Comparison of ENCODE assay signal across 8 mouse cellular contexts in genomic region chr7:45015344-45015956, GRCm38 (mm10). TPM values are rescaled to one million over a fixed set of nuclear protein-coding genes. Genes with fewer than 3 reads are reported as not detected.
DNase-seq lines count a peak whose midpoint lies in the region; ATAC-seq and TF ChIP-seq lines count a peak whose summit lies in the region.

No protein-coding gene starts in this region.

- peak overlapping the region; percentile 100 for H3K27ac ChIP-seq in lung, postnatal 0 days (ENCODE audit: low read length)
- peak overlapping the region; percentile 63 for H3K27ac ChIP-seq in embryonic fibroblast, embryonic 13.5 days (ENCODE audit: insufficient read depth, low read length)
- H3K27ac ChIP-seq in limb, embryonic 13.5 days = peak overlapping the region; percentile 79
- H3K27ac ChIP-seq in olfactory bulb, adult 2 months (ENCODE audit: insufficient read depth, low read depth, low read length) = 0 out of 2 replicates have a peak overlapping the region, but pooled peaks have one; percentile 35

- H3K4me3 ChIP-seq in lung, postnatal 0 days (ENCODE audit: low read depth, low read length) = peak overlapping the region; percentile 75
- peak overlapping the region; percentile 97 for H3K4me3 ChIP-seq in embryonic fibroblast, embryonic 13.5 days (ENCODE audit: insufficient read depth, low read length)
- H3K4me3 ChIP-seq in limb, embryonic 13.5 days = peak overlapping the region; percentile 93
- peak overlapping the region; percentile 77 for H3K4me3 ChIP-seq in olfactory bulb, adult 2 months (ENCODE audit: insufficient read depth, low read depth, low read length)

- no peaks in the 10 kb centered on the region for H3K27me3 ChIP-seq in lung, postnatal 0 days (replicated peaks; ENCODE audit: insufficient read depth, low read length)
- 0 out of 2 replicates have a peak, but pooled peaks cover 2% of the 10 kb centered on the region for H3K27me3 ChIP-seq in limb, embryonic 13.5 days

- peak overlapping the region; percentile 91 for H3K9ac ChIP-seq in lung, postnatal 0 days (replicated peaks; ENCODE audit: low read depth)
- peak overlapping the region; percentile 98 for H3K9ac ChIP-seq in limb, embryonic 13.5 days

- peak overlapping the region; percentile 76 for H3K4me2 ChIP-seq in lung, postnatal 0 days (replicated peaks; ENCODE audit: low read depth, low read length)
- peak overlapping the region; percentile 81 for H3K4me2 ChIP-seq in limb, embryonic 13.5 days (replicated peaks)

- 0 out of 2 replicates have a peak, but pooled peaks cover 5% of the 10 kb centered on the region for H3K4me1 ChIP-seq in lung, postnatal 0 days (ENCODE audit: insufficient read depth, low read depth, low read length)
- H3K4me1 ChIP-seq in embryonic fibroblast, embryonic 13.5 days (ENCODE audit: control insufficient read depth, insufficient read depth, low read length) = no peaks in the 10 kb centered on the region
- H3K4me1 ChIP-seq in limb, embryonic 13.5 days = peaks cover 34% of the 10 kb centered on the region
- peaks cover 14% of the 10 kb centered on the region for H3K4me1 ChIP-seq in olfactory bulb, adult 2 months (ENCODE audit: control insufficient read depth, insufficient read depth, low read length)

- peaks cover 5% of the 10 kb centered on the region; the same call in 1 of the 2 replicates for H3K36me3 ChIP-seq in lung, postnatal 0 days (ENCODE audit: insufficient read depth, low read length)
- peaks cover 36% of the 10 kb centered on the region for H3K36me3 ChIP-seq in limb, embryonic 13.5 days

- no peak for DNase-seq in lung, postnatal 0 days (ENCODE audit: low spot score)
- no peak for DNase-seq in lung, postnatal 25 days (ENCODE audit: low spot score)
- no peak for DNase-seq in frontal cortex, adult 2 months (ENCODE audit: extremely low spot score in 1 of 2, low spot score in 1 of 2)
- DNase-seq in left cerebral cortex, adult 8-10 months (ENCODE audit: low spot score in 2 of 2) = no peak
- DNase-seq in kidney, adult 8-10 months = no peak

- H3K9me3 ChIP-seq in lung, postnatal 0 days (ENCODE audit: low read length) = no peaks in the 10 kb centered on the region
- no peaks in the 10 kb centered on the region for H3K9me3 ChIP-seq in limb, embryonic 13.5 days

- no peak for ATAC-seq in lung, postnatal 0 days
- ATAC-seq in limb, embryonic 13.5 days (ENCODE audit: low FRiP score, low read depth) = no peak

- no peak for TF ChIP-seq EP300 in lung, postnatal 0 days (IDR thresholded peaks at IDR 0.05)

- no peak for TF ChIP-seq CTCF in lung, postnatal 0 days (IDR thresholded peaks at IDR 0.05)
- no peak for TF ChIP-seq CTCF in embryonic fibroblast, embryonic 13.5 days (IDR thresholded peaks at IDR 0.05; ENCODE audit: borderline replicate concordance, insufficient read depth, low read length)
- TF ChIP-seq CTCF in olfactory bulb, adult 2 months (IDR thresholded peaks at IDR 0.05; ENCODE audit: insufficient read depth, low read depth, low read length) = no peak

- 1% methylated on average over 20 of the region's 20 CpGs for WGBS in lung, postnatal 0 days
- under 1% methylated on average over 20 of the region's 20 CpGs for WGBS in limb, embryonic 13.5 days
- WGBS in olfactory bulb, adult 2 months = under 1% methylated on average over 20 of the region's 20 CpGs

- peak; percentile 55 for TF ChIP-seq POLR2A in embryonic fibroblast, embryonic 13.5 days (IDR thresholded peaks at IDR 0.05; ENCODE audit: low read depth, low read length)
- no peak for TF ChIP-seq POLR2A in olfactory bulb, adult 2 months (IDR thresholded peaks at IDR 0.05; ENCODE audit: insufficient read depth, low read depth, low read length)

RNA-seq across cellular contexts. Expression of gene Scaf1, which starts 0.7 kb away (rescaled TPM):
- 18.1 and 20.5 TPM in 2 replicates for polyA plus RNA-seq in lung, postnatal 0 days (2015; fragmentation: Nextera tagmentation; extraction: Ambion mirVana)
- polyA plus RNA-seq in embryonic fibroblast, embryonic 13.5 days (2011; ENCODE audit: insufficient read length, low read depth, missing spikeins) = 75.4 and 79.8 TPM in 2 replicates
- 38.6 and 40.7 TPM in 2 replicates for polyA plus RNA-seq in limb, embryonic 13.5 days (2015; fragmentation: Nextera tagmentation; extraction: Ambion mirVana)
- not detected in 2 replicates for polyA plus RNA-seq in olfactory bulb, adult 2 months (2012; ENCODE audit: insufficient read depth, insufficient read length, low replicate concordance, missing spikeins)
- 126 and 127 TPM in 2 replicates for polyA plus RNA-seq in frontal cortex, adult 2 months (2012; rRNA removed)
- 100 to 1,000 TPM; 164 to 171 (median 170) TPM for total RNA-seq in left cerebral cortex, adult 8-10 months (2022)

RNA-seq across cellular contexts. Expression of gene Rras, which starts 2.3 kb away (rescaled TPM):
- polyA plus RNA-seq in lung, postnatal 0 days (2015; fragmentation: Nextera tagmentation; extraction: Ambion mirVana) = 160 TPM in 2 replicates
- polyA plus RNA-seq in embryonic fibroblast, embryonic 13.5 days (2011; ENCODE audit: insufficient read length, low read depth, missing spikeins) = 83.0 and 116 TPM in 2 replicates
- 27.5 and 29.1 TPM in 2 replicates for polyA plus RNA-seq in limb, embryonic 13.5 days (2015; fragmentation: Nextera tagmentation; extraction: Ambion mirVana)
- polyA plus RNA-seq in olfactory bulb, adult 2 months (2012; ENCODE audit: insufficient read depth, insufficient read length, low replicate concordance, missing spikeins) = not detected in 2 replicates
- polyA plus RNA-seq in frontal cortex, adult 2 months (2012; rRNA removed) = 27.6 and 32.5 TPM in 2 replicates
- 10 to 100 TPM; 13.7 to 18.8 (median 14.7) TPM for total RNA-seq in left cerebral cortex, adult 8-10 months (2022)

RNA-seq across cellular contexts. Expression of gene Bcl2l12, which starts 16.9 kb away (rescaled TPM):
- polyA plus RNA-seq in lung, postnatal 0 days (2015; fragmentation: Nextera tagmentation; extraction: Ambion mirVana) = 29.0 and 33.2 TPM in 2 replicates
- 31.8 and 37.1 TPM in 2 replicates for polyA plus RNA-seq in embryonic fibroblast, embryonic 13.5 days (2011; ENCODE audit: insufficient read length, low read depth, missing spikeins)
- polyA plus RNA-seq in limb, embryonic 13.5 days (2015; fragmentation: Nextera tagmentation; extraction: Ambion mirVana) = 77.3 and 78.4 TPM in 2 replicates
- polyA plus RNA-seq in olfactory bulb, adult 2 months (2012; ENCODE audit: insufficient read depth, insufficient read length, low replicate concordance, missing spikeins) = not detected in 2 replicates
- 5.4 and 5.9 TPM in 2 replicates for polyA plus RNA-seq in frontal cortex, adult 2 months (2012; rRNA removed)
- 1 to 10 TPM; 2.3 to 5.1 (median 2.8) TPM for total RNA-seq in left cerebral cortex, adult 8-10 months (2022)

RNA-seq across cellular contexts. Expression of gene Irf3, which starts 18.0 kb away (rescaled TPM):
- polyA plus RNA-seq in lung, postnatal 0 days (2015; fragmentation: Nextera tagmentation; extraction: Ambion mirVana) = 90.4 and 96.5 TPM in 2 replicates
- 62.2 and 75.1 TPM in 2 replicates for polyA plus RNA-seq in embryonic fibroblast, embryonic 13.5 days (2011; ENCODE audit: insufficient read length, low read depth, missing spikeins)
- 94.6 and 96.8 TPM in 2 replicates for polyA plus RNA-seq in limb, embryonic 13.5 days (2015; fragmentation: Nextera tagmentation; extraction: Ambion mirVana)
- not detected in 2 replicates for polyA plus RNA-seq in olfactory bulb, adult 2 months (2012; ENCODE audit: insufficient read depth, insufficient read length, low replicate concordance, missing spikeins)
- 88.4 and 88.6 TPM in 2 replicates for polyA plus RNA-seq in frontal cortex, adult 2 months (2012; rRNA removed)
- 10 to 100 TPM; 23.6 to 42.1 (median 32.8) TPM for total RNA-seq in left cerebral cortex, adult 8-10 months (2022)

RNA-seq across cellular contexts. Expression of gene Prmt1, which starts 29.1 kb away (rescaled TPM):
- 146 and 159 TPM in 2 replicates for polyA plus RNA-seq in lung, postnatal 0 days (2015; fragmentation: Nextera tagmentation; extraction: Ambion mirVana)
- 403 and 439 TPM in 2 replicates for polyA plus RNA-seq in embryonic fibroblast, embryonic 13.5 days (2011; ENCODE audit: insufficient read length, low read depth, missing spikeins)
- 670 and 703 TPM in 2 replicates for polyA plus RNA-seq in limb, embryonic 13.5 days (2015; fragmentation: Nextera tagmentation; extraction: Ambion mirVana)
- polyA plus RNA-seq in olfactory bulb, adult 2 months (2012; ENCODE audit: insufficient read depth, insufficient read length, low replicate concordance, missing spikeins) = not detected in 2 replicates
- 217 and 232 TPM in 2 replicates for polyA plus RNA-seq in frontal cortex, adult 2 months (2012; rRNA removed)
- total RNA-seq in left cerebral cortex, adult 8-10 months (2022) = 100 to 1,000 TPM; 153 to 178 (median 175) TPM

Comparison
In these comparisons a context has a peak if more than half of its experiments do, and no peak if none do; other contexts are left out.
1. H3K27ac ChIP-seq: peak in every context shown above with its lines; median percentile 100 in lung, postnatal 0 days; 79 in limb, embryonic 13.5 days; 63 in embryonic fibroblast, embryonic 13.5 days; 35 in olfactory bulb, adult 2 months.
2. RNA of gene Rras, which starts 2.3 kb away (polyA plus RNA-seq): 160 TPM in lung, postnatal 0 days, 83.0 to 116 TPM in embryonic fibroblast, embryonic 13.5 days, 27.6 to 32.5 TPM in frontal cortex, adult 2 months and 27.5 to 29.1 TPM in limb, embryonic 13.5 days; not detected in olfactory bulb, adult 2 months; every median in the first group is over 10 times any median in the second.
3. Peak in every context shown above with its lines, with median percentiles within 50 percentile points of each other: H3K4me3 ChIP-seq.